Mouse (Mus musculus) layer of hippocampus, adult 18-20 months (tissue): ENCODE results near the gene Syt6. TPM values are rescaled to one million over a fixed set of nuclear protein-coding genes. Genes with fewer than 3 reads are reported as not detected.

Source experiments
- DNase-seq, 2 experiments: peaks; one replicate each; pipeline ENCODE4 v3.0.0; 2022; ENCODE audit warnings: low spot score in 2 of 2
- long read RNA-seq: library from polyadenylated mRNA; stranded (forward); transcript quantifications from one replicate; pipeline ENCODE4 v2.0.0, GENCODE M21; 2021
- total RNA-seq, 2 experiments: library from RNA; stranded (reverse); gene quantifications; 2 replicates each; pipeline ENCODE4 v1.2.3; 2021

The Syt6 gene
- 1 to 10 TPM; 6.4 to 8.5 TPM for total RNA-seq
- long read RNA-seq, full-length matches to known transcripts, result 9 of 15 reads
- long read RNA-seq, partial matches to known transcripts, result 0 of 15 reads
- long read RNA-seq, other reads (novel, unspliced or antisense), result 6 of 15 reads

- DNase-seq, result no peak
These were observed at the start of gene Syt6 for GRCm38 (mm10) chr3:103575156-103575892. Syt6 (plus strand) TSS chr3:103575231.

- DNase-seq, result no peak
These were observed 48.8 kb upstream of the Syt6 start for GRCm38 (mm10) chr3:103526201-103526704.

DNA sequence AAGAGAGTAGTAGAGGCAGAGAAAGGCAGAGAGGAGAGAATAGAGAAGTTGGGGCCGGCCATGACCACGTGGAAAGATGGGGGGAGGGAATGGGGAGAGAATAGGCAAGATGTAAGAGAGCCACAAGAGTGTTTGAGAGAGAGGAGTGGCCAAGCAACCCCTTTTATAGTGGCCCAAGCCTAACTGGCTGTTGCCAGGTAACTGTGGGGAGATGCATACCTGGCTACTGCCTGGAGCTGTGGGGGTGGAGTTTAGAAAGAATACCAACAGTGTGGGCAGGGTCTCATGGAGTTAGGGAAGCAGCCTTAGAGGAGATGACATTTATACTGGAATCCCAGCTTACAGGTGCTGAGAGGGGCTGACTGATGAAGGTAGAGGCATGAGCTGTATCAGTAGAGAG is 48.2 kb upstream of the Syt6 start:
- DNase-seq, result no peak

- DNase-seq, result no peak
These were observed 41.0 kb upstream of the Syt6 start for GRCm38 (mm10) chr3:103534036-103534435.

- peak in 1 of 2 experiments; percentile 10 for DNase-seq
These were observed 39.8 kb upstream of the Syt6 start for GRCm38 (mm10) chr3:103535207-103535606.

- no peak for DNase-seq
These were observed 35.9 kb upstream of the Syt6 start for GRCm38 (mm10) chr3:103539148-103539547.

DNA sequence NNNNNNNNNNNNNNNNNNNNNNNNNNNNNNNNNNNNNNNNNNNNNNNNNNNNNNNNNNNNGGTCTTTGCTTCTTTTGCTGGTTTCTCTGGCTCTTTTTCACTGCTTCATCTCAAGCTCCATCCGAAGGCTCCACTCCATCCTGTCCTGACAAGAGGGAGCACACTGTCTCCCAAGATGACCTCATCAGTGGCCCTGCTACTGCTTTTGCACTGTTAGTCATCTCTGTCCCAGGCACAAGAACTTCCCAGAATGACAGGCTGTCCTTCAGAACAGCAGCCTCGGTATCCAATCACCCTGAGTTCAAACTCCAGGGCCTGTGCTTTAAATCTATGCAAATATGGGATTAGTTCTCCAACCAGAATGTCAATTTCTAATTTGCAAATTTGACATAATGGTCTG is 28.9 kb upstream of the Syt6 start:
- DNase-seq, result no peak

GRCm38 (mm10) chr3:103546626-103547025 is 28.4 kb upstream of the Syt6 start:
- no peak for DNase-seq

DNA sequence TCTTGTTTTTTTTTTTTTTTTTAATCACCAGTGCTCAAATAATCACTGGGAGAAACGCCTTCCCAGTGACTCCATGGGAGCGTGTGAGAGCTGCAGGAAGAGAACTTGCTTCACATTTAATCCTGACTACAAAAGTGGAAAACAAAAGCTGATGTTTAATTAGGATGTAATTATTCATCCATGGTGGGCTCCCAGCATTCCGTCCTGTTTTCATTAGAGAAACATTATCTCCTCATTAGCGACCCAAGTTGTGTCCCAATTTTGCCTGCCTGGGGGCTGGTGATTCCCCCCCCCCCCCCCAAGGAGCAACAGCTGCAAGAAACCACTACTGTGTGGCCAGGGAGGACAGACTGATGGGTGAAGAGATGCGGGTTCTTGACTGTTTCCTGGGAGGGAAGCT is 24.8 kb upstream of the Syt6 start:
- DNase-seq, result no peak

GRCm38 (mm10) chr3:103567226-103567625 is 7.8 kb upstream of the Syt6 start:
- DNase-seq, result no peak

DNA sequence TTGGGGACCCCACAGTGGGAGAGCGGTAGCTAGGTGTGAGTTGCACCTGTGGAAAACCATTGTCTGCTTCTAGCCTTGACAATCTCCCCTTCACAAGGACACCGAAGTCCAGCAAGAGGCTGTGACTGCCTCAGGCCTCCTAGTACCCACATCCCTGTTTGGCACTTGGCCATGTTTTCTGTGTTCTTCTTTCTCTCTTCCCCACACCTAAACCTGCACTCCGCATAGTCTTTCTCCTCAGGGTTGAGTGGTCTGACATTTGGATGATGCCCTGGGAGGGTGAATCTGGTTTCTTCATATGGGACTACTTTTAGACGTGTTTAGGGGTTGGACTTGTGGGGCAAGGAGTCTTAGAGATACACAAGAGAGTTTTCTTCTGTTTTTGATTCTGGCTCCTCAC is 2.5 kb upstream of the Syt6 start:
- no peak for DNase-seq

DNA sequence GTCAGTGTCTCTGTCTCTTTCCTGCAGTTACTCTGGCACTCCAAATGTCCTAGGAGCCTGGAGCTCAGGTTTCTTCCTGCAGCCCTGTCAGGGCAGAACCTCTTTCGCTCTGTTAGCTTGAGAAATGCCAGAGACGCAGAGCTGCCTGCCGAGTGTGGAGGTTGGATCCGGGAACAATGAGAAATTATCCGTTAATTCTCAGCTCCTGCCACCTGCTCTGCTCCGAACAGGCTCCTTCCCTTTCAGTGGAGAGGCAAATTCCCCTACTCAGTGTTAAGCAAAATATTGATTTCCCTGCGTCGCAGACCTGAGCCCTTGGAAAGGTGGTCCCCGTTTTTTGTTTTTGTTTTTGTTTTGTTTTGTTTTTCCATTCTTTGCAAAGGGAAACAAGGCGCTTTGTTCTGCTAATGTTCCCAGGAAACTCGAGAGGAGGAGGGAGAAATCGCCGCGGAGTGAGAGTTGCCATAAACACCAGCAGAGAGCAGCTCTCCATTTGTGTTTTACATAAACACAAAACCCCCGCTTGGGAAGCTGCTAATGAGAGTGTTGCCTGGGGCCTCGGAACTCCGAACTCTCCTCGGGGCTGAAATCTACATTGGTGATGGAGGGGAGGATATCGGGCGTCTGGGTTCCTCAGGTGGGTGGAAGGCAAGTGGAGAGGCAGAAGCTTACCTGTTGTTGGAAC is 1.8 kb upstream of the Syt6 start:
- DNase-seq, result no peak

GRCm38 (mm10) chr3:103573791-103574166 is 1.3 kb upstream of the Syt6 start:
- no peak for DNase-seq

DNA sequence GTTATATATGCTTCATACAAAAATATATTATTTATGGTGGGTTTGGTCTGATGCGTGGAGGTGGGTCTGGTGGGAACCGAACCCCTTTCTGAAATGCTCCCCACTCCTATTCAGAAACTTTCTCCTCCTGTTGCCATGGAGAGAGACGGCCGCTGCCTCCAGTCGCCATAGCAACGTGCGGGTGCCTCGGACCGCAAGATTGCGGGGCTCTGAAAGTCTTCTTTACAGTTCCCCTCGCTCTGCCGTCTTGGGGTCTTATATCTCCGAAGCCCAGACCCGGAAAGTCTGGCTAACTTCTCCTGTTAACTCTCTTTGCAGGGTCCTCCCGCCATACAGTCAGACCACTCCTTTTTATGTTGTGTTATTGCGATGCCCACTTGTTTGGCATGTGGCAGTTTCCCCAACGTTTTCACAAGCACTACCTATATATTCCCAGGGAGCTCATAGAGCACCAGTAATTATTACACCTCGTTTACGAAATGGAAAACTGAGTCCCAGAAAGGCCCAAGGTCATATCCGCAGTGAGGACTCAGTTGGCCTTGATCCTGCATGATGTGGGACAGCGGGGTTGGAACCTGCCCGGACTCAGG is 370 bp upstream of the Syt6 start:
- no peak for DNase-seq

DNA sequence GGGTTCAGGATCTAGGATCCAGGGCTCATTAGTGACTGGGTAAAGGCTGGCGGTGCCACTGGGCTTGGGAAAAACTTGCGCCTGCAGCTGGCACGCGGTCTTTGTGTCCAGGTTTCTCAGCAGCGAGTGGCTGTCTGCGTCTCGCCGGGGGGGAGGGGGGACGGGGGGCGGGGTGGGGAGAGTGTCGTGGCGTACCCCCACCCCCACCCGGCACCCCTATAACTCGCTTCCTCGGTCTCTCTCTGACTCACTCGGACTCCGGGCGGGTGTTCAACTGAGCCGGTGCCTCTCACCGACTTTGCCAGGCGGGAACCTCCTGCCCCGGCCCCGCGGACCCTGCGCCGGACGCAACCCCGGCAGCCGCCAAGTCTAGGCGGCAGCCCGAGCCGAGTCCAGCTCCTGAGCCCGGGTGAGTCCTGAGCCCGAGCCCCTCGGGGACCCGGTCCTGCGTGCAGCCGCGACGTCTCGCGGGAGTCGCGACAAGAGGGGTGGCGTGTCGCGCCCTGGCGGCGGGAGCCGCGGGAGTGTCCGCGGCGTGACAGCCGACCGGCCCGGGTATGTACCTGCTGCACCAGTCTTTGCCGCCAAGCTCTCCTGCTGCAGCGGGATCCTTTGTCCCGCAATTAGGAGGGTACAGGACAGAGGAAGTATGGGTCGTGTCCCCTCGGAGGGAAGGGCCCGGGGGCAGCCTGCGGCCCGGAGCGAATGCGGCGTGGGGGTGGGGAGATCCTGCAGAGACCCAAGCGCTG is 1.0 kb downstream of the Syt6 start:
- DNase-seq, result no peak

- peak; percentile 28 to 61 for DNase-seq
These were observed 12.1 kb downstream of the Syt6 start for GRCm38 (mm10) chr3:103587136-103587535.

DNA sequence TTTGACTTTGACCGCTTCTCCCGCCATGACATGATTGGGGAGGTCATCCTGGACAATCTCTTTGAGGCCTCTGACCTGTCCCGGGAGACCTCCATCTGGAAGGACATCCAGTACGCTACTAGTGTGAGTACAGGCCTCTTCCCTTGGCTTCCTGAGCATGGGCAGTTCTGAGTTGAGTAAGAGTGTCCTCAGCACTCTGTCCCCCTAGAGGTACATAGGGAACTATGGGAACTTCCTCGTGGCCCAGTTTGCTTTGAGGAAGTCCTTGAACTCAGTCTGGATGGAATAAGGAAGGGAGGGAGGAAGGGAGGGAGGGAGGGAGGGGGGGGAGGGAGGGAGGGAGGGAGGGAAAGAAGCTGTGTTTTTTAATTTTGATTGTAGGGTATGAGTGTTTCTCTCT is 12.6 kb downstream of the Syt6 start:
- DNase-seq, result no peak

DNA sequence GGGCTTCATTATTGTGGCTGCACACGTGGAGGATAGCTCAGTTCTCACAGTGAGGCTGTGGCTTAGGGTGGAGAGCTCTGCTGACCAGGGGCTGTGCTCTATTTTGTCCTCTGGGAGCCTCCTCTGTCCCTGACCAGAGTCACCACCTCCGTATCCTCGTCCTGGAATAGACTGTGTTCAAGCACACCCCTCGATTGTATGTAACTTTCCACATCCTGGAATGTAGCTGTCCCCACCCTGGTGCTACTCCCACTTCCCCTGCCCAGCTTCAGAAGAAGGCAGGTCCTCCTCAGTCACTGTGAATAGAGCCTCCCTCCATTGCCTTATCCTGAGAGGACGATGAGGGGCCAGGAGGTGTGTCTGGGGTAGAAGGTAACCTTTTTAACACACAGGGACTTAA is 14.6 kb downstream of the Syt6 start:
- DNase-seq, result no peak

GRCm38 (mm10) chr3:103592636-103593035 is 17.6 kb downstream of the Syt6 start:
- DNase-seq, result no peak

- DNase-seq, result no peak
These were observed 18.6 kb downstream of the Syt6 start for GRCm38 (mm10) chr3:103593631-103594030.

DNA sequence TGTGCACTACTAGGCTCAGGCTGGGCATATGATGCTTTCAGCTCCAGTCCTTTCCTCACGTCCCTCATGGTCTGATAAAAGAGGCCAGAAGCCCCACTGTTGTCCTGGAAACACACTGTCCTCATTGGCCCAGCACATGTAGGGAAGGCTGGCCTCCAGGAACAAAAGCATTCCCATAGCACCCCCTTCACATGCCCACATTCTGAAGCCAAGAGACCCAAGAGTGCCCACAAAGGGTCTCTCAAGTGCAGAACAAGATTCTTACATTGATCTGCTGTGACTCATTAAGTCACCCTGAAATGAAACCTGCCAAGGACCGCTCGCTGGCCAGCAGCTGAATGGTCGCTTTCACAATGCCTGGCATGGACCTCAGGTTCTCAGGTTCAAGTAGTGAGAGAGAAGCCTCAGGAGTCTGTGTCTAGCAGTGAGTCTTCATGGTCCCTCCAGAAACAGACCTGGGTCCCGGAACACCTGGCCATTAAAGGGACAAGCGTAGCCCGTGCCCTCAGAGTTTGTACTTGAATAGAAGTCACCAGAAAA is 20.3 kb downstream of the Syt6 start:
- DNase-seq, result no peak
